Mouse (Mus musculus): ENCODE measurements at regions not wholly inside any gene's neighbourhood (a gene's known extent, or its start where the extent isn't known, plus 50 kb on each side); places are given as distances from the start of the nearest gene placed in this dataset.

DNA sequence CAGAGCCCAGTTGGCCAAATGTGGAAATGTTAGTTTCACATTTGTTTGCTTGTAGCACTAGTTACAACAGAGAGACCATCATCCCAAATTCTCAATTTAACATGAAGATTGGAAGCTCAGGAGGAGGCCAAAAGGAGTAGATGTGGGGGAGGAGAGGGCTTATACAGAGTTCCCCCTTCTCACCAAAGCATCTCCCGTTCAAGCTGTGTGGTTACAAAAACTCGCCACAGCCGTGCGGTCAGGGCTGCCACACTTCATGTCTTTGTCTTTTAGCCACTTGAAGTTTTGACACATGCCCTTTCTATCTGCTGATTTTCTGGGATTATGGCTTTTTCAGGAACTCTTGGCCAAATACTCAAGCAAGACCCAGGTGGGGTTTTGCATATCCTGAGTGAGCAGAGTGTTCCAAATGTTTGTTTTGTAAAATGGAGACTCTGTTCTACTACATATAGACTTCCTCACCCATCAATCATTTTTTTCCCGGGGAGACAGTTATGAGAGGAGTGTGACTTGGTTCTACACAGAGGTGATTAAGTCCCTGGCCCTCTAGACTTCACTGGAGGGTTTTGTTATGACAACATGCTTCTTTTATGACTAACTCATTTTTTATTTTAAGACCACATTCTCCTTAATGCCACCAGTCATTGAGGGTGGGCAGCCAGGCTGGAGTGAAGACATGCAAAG, 605.4 kb upstream of the Sall1 start:
- no peak for DNase-seq (ENCODE audit: low spot score)

GRCm38 (mm10) chr8:89646946-89647345, 603.0 kb upstream of the Sall1 start:
- no peak for DNase-seq (ENCODE audit: low spot score)

DNA sequence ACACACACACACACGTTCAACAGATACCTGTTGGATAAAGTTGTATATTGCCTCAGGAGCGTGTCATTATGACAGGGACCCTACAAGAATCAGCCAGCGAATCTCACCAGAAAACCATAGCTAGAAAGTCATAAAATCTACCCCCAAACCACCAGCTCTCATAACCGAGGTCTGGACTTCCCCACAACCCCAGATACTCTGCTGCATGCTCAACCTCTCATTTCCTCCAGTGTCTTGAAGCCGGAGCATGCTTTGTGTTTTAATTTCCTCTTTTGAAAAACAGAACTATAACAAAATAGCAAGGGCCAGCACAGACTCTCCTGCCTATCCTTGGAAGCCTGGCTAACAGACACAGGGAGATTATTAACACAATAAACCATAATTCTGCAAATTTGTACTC, 597.4 kb upstream of the Sall1 start:
- no peak for DNase-seq (ENCODE audit: low spot score)

DNA sequence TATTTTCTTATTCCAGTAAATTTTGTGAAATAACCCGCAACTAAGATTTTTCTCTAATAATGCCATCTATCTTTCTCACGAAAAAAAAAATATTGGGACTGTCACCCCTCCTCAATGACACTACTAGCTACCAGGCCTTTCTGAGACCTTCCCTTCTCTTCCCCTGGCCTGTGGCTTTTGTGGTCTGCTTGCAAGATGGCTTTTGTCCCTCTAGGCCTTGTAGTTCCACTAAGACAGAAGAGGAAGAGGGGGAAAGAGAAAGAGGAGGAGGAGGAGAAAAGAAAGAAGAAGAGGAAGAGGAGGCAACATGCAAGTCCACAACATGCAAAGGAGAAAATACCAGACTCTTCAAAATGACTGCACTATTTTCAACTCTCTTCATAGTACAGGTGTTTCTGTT, 590.9 kb upstream of the Sall1 start:
- DNase-seq (ENCODE audit: low spot score): no peak

GRCm38 (mm10) chr8:89632304-89632703, 588.3 kb upstream of the Sall1 start:
- DNase-seq (ENCODE audit: low spot score): no peak

DNA sequence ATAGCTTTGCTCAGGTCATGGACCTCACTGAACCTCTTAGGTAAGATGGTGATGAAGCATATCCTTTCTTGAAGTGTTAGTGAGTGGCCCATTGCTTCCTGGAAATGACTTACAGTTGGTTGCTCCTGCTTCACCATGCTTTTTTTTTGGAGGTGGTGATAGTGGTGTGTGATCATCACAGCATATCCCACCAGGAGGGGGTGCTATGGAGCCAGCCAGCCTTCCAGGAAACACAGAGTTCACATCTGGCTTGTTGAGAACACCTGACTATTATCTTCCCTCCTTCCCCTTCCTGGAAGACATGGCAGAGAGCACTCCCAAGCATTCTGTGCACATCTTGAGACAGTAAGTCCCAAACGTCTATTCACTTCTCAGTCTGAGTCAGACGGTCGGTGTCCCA, 586.6 kb upstream of the Sall1 start:
- DNase-seq (ENCODE audit: low spot score): peak; percentile 17

GRCm38 (mm10) chr8:89618089-89618488, 574.1 kb upstream of the Sall1 start:
- no peak for DNase-seq (ENCODE audit: low spot score)

- DNase-seq (ENCODE audit: low spot score): peak; percentile 6
Measured at GRCm38 (mm10) chr8:89615863-89616558, 572.0 kb upstream of the Sall1 start.

GRCm38 (mm10) chr8:89609074-89609473, 565.1 kb upstream of the Sall1 start:
- no peak for DNase-seq (ENCODE audit: low spot score)

GRCm38 (mm10) chr8:89605905-89606468, 562.0 kb upstream of the Sall1 start:
- no peak for DNase-seq (ENCODE audit: low spot score)

DNA sequence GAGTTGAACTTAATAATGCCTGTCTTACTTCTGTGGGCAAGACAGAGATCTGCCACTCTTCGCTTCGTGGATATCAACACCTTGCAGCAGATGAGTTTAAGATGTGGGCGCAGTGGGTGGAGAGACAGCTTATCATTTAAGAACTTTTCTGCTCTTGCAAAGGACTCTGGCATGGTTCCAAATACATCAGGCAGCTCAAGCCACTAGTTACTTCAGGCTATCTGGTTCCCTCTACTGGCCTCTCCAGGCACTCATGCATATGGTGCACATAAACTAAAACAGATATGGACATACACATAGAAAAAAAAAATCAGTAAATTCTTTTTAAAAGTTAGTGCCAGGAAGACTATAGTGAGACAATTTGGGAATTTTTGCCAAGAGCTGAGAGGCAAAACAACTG, 560.5 kb upstream of the Sall1 start:
- no peak for DNase-seq (ENCODE audit: low spot score)

DNA sequence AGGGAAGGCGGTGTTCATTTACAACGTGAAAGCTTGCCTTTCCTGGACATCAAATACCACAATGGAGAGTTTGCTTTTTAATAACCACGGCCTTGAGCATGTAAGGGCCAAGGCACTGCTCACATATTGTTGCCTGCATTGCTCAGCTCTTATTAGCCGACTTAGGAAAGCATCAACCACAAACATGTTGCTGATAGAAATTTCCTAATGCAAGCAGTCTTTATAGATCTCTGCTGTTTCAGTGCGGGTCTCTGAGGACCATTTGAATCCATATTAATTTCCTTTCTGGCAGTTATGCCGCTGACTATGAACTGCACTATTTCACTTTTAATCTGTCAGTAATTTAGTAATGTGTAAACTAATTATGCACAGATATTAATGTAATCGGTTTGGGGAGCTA, 552.4 kb upstream of the Sall1 start:
- no peak for DNase-seq (ENCODE audit: low spot score)

GRCm38 (mm10) chr8:89583091-89583490, 539.1 kb upstream of the Sall1 start:
- no peak for DNase-seq (ENCODE audit: low spot score)

- no peak for DNase-seq (ENCODE audit: low spot score)
Measured at GRCm38 (mm10) chr8:89582566-89582965, 538.6 kb upstream of the Sall1 start.

- DNase-seq (ENCODE audit: low spot score): peak; percentile 92
Measured at GRCm38 (mm10) chr8:89571816-89572215, 527.9 kb upstream of the Sall1 start.

DNA sequence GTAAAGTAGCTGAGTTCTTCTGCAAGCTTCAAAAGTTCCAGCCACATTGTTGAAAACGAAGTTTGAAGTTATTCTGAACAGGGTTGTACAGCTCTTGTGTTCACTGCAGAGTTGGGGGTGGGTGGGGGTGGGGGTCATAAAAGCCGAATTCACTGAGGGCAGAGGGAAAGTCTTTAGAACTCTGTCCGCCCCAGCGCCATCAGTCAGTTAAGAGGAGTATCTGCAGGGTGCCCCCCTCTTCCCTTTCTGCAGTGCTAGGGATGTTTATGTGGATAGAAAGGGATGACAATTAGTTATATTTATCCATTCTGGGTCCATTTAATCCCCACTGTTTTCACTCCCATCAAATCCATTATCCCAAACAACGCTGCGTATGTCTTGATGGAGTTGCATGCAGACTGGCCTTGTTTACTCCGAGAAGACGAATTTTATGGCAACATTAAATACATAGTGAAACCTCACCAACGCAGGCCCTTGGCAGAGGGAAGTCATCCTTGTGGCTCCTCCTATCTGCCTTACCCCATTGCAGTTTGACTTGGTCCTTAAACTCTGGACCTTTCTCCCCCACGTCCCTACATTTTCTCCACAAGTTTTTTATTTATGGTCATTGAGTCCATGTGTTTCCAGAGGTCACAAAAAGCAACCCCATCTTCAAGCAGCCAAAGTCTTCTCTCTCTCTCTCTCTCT, 526.8 kb upstream of the Sall1 start:
- DNase-seq (ENCODE audit: low spot score): no peak

DNA sequence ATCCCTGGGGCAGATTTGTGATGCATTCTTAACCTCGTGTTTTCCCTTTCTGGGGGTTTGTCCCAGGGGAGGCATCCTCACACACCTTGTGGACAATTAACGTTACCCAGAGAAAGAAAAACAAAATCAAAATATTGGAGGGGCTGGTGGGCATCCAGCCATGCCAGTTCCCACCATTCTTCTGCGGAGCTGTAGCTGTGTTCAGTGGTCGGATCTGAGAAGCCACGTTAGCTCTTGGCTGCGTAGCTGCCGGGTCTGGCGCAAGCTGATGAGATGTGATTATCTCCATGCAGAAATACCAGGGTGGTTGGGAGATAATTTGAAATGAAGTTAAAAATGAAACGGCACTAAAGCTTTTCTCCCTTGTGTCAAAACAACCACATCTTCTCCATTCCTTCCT, 525.4 kb upstream of the Sall1 start:
- DNase-seq (ENCODE audit: low spot score): no peak

DNA sequence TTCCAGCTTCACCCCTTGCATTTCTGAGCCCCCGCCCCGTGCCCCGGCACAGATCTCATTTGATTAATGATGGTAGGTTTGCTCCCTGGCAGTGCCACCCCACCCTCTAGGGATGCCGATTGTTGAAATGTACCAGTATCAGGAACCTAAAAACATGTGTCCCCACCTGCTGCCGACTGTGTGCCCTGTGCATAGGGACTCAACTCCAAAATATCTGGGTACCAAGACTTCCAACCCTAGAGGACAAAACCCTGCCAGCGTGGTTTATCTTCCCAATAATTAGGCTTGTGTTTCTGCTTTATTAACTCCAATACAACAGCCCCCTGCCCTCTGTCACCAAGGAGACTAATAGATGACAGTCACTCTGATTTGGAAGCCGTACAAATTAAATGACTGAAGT, 524.7 kb upstream of the Sall1 start:
- DNase-seq (ENCODE audit: low spot score): no peak

GRCm38 (mm10) chr8:89566986-89567385, 523.0 kb upstream of the Sall1 start:
- DNase-seq (ENCODE audit: low spot score): no peak

DNA sequence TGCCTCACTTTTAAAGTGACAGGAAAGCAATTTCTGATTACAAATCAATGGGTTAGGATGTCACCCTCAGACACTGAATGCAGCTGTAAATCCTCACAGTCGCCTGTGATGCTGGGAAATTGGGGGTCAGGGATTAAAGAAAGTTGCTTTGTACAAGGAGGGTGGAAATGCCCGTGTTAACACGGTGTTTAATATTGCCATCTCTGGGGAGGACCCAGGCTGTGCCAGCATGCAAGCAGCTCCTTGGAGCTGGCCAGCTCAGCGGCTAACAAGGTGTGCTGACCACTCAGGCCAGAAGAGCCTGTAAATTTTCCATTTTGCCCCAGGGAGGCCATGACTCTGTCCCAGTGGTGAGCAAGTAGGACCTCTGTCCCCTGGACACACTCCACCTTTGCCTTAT, 522.5 kb upstream of the Sall1 start:
- DNase-seq (ENCODE audit: low spot score): no peak

DNA sequence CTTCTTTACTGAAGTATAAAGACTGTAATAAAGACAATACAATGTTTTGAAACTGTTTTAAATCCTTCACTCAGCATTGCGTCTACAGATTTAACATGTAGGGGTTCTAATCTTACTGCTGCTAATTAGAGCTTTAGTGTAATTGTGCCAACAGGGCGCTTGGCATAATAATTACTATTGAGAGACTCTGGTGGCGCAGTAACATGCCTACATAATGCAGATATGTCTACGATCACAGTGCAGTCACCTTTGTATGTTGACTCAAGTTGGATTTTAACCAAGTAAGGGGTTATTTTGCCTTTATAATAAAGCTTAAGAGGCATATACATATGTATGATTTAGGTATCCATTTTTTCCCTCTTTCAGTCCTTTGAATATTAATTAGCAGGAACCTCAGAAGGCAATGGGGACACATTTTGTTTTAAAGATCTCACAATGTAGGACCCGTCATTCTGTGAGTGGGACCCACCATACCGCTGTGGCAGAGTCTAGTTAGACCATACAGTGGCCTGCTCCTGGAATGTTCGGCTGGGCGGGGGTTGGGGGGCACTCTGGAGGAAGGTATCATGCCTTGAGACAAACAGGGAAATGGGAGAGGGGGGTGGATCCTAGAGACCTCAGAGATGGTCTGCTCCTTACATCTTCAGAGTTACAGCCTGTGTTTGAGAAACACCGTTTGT, 521.3 kb upstream of the Sall1 start:
- no peak for DNase-seq (ENCODE audit: low spot score)

DNA sequence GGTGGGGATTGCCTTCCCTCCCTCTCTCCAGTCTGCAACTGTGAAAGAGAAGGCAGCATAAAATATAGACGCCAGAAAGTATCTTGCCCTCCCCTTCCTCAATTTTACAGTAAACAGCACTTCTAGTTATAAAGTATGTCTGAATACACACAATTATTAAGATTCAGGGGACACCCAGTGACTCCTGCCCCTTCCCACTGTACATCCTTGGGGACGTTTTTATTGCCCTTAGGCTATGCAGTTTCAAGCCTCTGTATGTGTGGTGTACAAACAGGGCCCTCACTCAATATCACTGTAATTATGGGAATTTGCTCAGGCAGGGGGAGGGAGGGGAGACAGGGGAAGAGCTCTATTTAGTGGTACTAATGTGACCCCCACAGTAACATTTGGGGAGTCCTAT, 519.6 kb upstream of the Sall1 start:
- DNase-seq (ENCODE audit: low spot score): no peak

All from retina, embryonic 14.5 days (tissue).